ENCODE assay signal across 30 mouse cellular contexts in genomic region chr6:114178141-114178540, GRCm38 (mm10). TPM values are rescaled to one million over a fixed set of nuclear protein-coding genes. Genes with fewer than 3 reads are reported as not detected.
"Had no signal": no experiment of that assay in that cellular context is flagged by ENCODE, and none has a peak within 500 bp of the region (broad histone marks: within the 10 kb centered on the region; RNA-seq: fewer than 3 reads in every experiment).

No protein-coding gene starts in this region.

- ATAC-seq: hindbrain, postnatal 0 days; intestine, embryonic 16.5 days; liver, embryonic 12.5 days had no signal

- H3K4me3 ChIP-seq: heart, adult 2 months; heart, embryonic 13.5 days; heart, embryonic 15.5 days; hindbrain, embryonic 13.5 days; hindbrain, embryonic 15.5 days; kidney, embryonic 15.5 days; limb, embryonic 13.5 days; limb, embryonic 15.5 days; liver, embryonic 12.5 days had no signal

- DNase-seq: gastrocnemius, postnatal 14 days; gastrocnemius, postnatal 36 days; heart, adult 11 months; heart, adult 2 months; heart, postnatal 14 days; heart, postnatal 36 days; kidney, adult 11 months; kidney, adult 2 months; kidney, adult 9 months; kidney, postnatal 14 days; kidney, postnatal 36 days; layer of hippocampus, adult 9-11 months; layer of hippocampus, postnatal 36 days; left cerebral cortex, postnatal 4 days had no signal

- H3K4me1 ChIP-seq: heart, embryonic 13.5 days; heart, embryonic 15.5 days; limb, embryonic 13.5 days; limb, embryonic 15.5 days; liver, embryonic 12.5 days had no signal

- H3K9ac ChIP-seq: heart, embryonic 13.5 days; heart, embryonic 15.5 days; hindbrain, embryonic 13.5 days; hindbrain, embryonic 15.5 days; kidney, embryonic 15.5 days; limb, embryonic 13.5 days; limb, embryonic 15.5 days; liver, embryonic 12.5 days had no signal

- H3K36me3 ChIP-seq: heart, embryonic 13.5 days; heart, embryonic 15.5 days; hindbrain, embryonic 13.5 days; hindbrain, embryonic 15.5 days; kidney, embryonic 15.5 days; limb, embryonic 13.5 days; limb, embryonic 15.5 days; liver, embryonic 12.5 days had no signal

- H3K27ac ChIP-seq: heart, adult 2 months; heart, embryonic 13.5 days; heart, embryonic 15.5 days; hindbrain, embryonic 13.5 days; hindbrain, embryonic 15.5 days; hindbrain, postnatal 0 days; kidney, embryonic 15.5 days; kidney, postnatal 0 days; limb, embryonic 13.5 days; limb, embryonic 15.5 days; liver, embryonic 12.5 days had no signal

- H3K9me3 ChIP-seq: heart, embryonic 13.5 days; heart, embryonic 15.5 days; hindbrain, embryonic 13.5 days; hindbrain, embryonic 15.5 days; kidney, embryonic 15.5 days; limb, embryonic 13.5 days; limb, embryonic 15.5 days; liver, embryonic 12.5 days had no signal

- H3K4me2 ChIP-seq: heart, embryonic 11.5 days; heart, embryonic 13.5 days; heart, embryonic 15.5 days; hindbrain, embryonic 13.5 days; hindbrain, embryonic 15.5 days; kidney, embryonic 15.5 days; limb, embryonic 13.5 days; limb, embryonic 15.5 days; liver, embryonic 12.5 days had no signal

RNA-seq across cellular contexts. Expression of gene Slc6a11, which starts 47.1 kb away (rescaled TPM):
- total RNA-seq: heart, adult 2 months; heart, postnatal 14 days; heart, postnatal 36 days; hematopoietic stem cell, adult 5-6 weeks; liver, adult 2 months had no signal
- polyA plus RNA-seq: gonadal fat pad, adult 2 months; heart, adult 2 months; heart, embryonic 11.5 days; heart, embryonic 13.5 days; heart, postnatal 0 days; kidney, adult 2 months; liver, adult 2 months; liver, embryonic 12.5 days had no signal
